Mouse (Mus musculus) embryo, embryonic 11.5 days (tissue): ENCODE measurements around the gene Kctd21.

ENCODE experiments used
- DNase-seq: peaks from one replicate; pipeline ENCODE4 v3.0.0-alpha.2; 2012; ENCODE audit warnings: low read depth, low spot score

The Kctd21 gene

DNA sequence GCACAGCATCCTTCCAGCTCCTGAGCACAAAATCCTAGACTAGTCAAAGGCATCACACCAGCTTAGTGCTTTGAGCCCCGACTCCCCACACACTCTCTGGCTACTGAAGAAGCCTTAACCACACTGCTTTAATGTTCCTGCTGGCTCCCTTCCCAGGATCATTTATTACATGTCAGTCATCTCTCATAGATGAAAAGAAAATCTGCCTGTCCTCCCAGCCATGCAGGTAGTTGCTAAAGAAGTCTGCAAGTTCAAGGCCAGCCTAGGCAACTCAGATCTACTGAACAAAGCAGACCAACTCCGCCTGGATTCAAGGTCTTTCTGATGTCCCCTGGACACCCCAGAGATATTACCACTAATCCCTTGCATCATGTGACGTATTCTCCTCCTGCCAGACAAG is 14.4 kb upstream of the Kctd21 start:
- DNase-seq, result no peak

- DNase-seq, result no peak
These were observed 7.8 kb upstream of the Kctd21 start for GRCm38 (mm10) chr7:97324342-97324741.

DNA sequence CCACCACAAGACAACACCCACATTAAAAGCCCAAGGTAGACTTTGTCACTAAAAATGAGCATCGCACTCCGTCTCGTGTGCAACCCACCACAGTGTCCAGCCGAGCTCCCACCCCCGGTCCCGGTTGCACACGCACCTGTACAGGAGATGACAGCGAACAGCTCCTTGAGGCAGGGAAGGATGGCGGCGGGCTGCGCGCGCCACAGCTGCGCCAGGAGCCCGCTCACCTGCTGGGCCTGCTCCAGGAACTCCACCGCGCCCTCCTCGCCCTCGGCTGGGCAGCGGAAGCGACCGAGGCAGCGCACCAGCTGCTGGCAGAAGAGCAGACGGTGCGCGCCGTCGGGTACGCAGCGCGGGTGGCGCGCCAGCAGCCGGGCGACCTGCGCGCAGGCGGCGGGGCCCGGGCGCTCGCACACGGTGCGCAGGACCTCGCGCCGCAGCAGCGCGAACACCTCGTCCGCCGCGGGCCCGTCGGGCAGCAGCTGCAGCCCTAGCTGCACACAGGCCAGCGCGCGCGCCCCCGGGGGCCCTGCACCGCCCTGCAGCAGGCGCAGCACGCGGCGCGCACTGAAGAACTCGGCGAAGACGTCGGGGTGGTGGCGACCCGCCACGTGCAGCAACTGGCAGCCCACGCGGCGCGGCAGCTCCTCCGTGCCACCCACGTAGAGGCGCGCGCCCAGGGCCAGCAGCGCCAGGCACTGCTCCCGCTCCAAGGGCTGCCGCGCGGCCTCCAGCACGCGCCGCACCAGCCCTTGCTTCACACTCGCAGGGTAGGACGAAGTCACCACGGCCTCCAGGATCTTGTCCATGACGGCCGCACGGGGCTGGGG is 6.8 kb upstream of the Kctd21 start:
- DNase-seq, result peak; percentile 5

- DNase-seq, result no peak
These were observed 4.8 kb upstream of the Kctd21 start for GRCm38 (mm10) chr7:97327376-97327775.

- no peak for DNase-seq
These were observed 3.1 kb upstream of the Kctd21 start for GRCm38 (mm10) chr7:97328891-97329588.

GRCm38 (mm10) chr7:97329676-97330075 is 2.5 kb upstream of the Kctd21 start:
- DNase-seq, result no peak

DNA sequence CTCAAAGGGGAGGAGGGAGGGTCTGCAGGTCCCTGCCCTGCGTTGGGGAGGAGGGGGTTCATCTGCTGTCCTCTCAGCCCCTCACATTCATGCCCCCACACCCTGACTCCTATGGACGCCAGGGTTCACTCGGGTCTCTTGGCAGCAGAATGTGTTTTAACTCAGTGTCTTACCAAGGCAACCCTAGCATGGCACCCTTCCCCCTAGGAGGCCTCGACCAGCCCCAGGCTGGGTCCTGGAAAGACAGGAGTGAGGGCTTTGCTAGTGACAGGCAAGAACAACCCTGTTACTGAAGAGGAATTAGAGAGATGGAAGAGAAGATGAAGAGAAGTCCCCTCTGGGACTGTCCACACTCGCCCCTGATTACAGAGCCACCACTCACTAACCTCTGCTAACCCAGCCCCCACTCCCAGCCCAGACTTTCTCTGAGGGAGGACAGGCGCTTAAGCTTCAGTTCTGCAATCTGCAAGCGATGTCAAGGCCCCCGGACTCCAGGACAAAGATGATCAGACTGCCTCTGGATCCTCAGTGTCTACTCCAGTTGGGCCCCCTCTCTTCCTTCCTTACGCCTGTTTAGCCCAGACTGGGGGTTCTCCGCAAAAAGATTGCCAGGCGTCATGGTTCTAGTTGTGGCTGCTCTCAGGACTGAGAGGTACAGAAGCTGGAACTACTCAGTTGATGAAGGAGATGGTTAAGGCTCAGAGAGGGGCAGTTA is 1.0 kb upstream of the Kctd21 start:
- DNase-seq, result no peak

GRCm38 (mm10) chr7:97332667-97333041 is 527 bp downstream of the Kctd21 start:
- no peak for DNase-seq

- DNase-seq, result no peak
These were observed 1.2 kb downstream of the Kctd21 start for GRCm38 (mm10) chr7:97333113-97333898.

DNA sequence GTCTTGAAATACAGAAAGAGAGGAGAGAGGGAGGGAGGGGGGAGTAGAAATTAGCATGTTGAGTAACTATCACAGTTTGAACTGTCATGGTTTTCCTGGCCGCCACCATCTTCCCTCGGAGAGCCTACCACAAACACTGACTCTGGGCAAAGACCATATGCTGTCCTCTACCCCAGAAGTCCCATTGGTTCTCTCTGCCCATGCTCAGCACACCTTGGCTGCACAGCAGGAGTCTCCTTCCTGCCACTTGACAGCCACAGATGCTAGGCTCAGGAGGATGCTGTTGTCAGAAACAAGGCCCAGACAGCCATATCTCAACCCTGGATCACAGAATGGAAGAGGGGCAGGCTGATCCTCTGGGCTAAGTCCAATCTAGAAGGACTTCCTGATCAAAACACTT is 2.3 kb downstream of the Kctd21 start:
- no peak for DNase-seq

DNA sequence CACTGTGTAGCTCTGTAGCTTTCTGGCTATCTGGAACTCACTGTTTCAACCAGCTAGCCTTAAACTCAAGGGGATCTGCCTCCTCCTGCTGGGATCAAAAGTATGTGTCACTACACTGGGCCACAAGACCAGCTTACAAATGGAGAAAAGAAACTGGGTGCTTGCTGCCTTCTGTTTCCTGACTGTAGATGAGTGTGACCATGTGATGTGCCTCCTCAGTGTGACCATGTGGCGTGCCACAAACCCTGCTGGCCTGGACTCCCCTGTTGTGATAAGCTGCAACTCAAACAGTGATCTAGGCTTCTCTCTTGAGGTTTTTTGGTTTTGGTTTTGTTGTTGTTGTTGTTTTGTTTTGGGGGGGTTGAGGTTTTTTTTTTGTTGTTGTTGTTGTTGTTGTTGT is 4.6 kb downstream of the Kctd21 start:
- DNase-seq, result no peak

GRCm38 (mm10) chr7:97338593-97338992 is 6.5 kb downstream of the Kctd21 start:
- no peak for DNase-seq

GRCm38 (mm10) chr7:97339623-97340022 is 7.5 kb downstream of the Kctd21 start:
- DNase-seq, result no peak

GRCm38 (mm10) chr7:97340907-97341849 is 9.1 kb downstream of the Kctd21 start:
- no peak for DNase-seq

DNA sequence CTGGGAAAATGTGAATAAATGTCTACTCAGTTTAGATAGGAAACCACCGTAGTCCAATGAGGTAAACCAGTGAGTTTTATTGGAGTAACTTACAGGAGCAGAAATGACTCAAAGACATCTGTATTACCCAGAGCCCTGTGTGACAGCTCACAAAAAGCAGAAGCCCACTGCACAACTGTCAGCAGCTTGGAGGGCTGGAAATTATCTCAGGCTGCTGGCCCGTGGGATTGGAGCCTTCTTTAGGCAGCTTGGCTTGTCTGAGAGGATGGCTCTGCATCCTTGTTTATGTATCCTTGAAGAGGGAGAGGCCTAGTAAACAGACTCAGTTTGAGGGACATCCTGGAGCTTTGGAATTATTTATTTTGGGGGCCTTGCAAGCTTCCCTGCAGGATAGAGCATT is 10.8 kb downstream of the Kctd21 start:
- DNase-seq, result no peak

DNA sequence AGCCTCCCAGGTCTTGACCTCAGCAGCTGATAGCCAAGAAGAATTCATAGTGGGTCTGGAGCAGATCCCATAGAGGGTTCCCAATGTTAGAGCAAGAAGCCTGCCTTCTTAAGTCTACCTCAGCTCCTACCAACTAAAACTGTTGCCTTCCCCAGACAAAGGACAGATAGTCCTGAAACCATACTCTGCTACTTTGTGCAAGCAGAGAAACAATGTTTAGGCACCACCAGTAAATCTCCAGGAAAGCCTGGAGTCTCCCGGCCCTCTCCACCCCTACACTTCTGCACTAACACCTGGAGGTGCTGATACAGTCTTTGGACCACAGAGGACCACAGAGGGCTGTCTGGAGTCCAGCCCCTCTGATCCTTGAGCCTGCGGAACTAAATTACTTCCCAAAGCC is 12.5 kb downstream of the Kctd21 start:
- no peak for DNase-seq

DNA sequence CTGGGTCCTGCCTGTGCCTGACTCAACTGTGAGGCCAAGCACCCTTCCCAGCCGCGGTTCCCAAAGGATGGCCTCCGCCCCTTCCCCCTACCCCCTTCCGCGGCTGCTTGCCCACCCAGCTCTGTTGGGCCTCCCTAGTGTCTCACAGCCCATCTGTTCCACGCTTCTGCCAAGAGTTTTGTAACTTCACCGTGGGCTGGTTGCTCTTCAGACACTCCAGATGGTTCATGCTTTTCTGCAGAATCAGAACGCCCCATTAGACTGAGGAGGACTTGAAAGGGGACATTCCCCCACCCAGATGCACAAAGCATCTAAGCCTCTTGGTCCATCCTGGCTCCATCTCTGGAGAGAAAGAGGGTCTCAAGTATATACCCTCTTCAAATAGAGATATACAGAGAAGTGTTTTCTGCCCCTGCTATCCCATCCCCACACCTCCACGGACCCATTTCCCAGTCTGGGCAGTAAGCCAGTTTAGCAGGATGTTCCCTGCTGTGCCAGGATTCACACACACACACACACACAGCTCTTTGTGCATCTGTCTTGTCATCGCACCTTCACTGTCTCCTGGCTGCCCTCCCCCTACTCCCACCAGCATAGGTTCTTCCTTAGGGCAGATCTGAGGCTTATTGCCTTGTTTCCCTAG is 13.2 kb downstream of the Kctd21 start:
- no peak for DNase-seq

- no peak for DNase-seq
These were observed 14.1 kb downstream of the Kctd21 start for GRCm38 (mm10) chr7:97346111-97346821.

DNA sequence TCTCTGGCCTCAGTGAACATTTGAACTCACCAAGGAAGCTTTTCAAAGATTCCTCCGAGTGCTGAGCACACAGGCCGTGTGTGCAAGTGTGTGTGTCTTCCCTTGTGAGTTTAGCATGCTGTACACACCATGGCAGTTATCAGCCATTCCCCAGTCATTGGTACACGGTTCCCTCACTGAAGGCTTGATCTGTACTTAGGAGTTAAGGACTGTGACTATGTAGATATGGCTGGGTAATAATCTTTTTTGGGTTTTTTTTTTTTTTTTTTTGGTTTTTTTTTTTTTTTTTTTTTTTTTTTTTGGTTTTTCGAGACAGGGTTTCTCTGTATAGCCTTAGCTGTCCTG is 14.7 kb downstream of the Kctd21 start:
- DNase-seq, result no peak

DNA sequence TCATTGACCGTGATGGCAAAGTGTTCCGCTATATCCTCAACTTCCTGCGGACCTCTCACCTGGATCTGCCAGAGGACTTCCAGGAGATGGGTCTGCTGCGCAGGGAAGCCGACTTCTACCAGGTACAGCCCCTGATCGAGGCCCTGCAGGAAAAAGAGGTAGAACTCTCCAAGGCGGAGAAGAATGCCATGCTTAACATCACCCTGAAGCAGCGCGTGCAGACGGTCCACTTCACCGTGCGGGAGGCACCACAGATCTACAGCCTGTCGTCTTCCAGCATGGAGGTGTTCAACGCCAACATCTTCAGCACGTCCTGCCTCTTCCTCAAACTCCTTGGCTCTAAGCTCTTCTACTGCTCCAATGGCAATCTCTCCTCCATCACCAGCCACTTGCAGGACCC is 15.3 kb downstream of the Kctd21 start:
- no peak for DNase-seq
